Mouse (Mus musculus) limb, embryonic 11.5 days (tissue): Measurements from ENCODE around the gene Cyp24a1. TPM values are rescaled to one million over a fixed set of nuclear protein-coding genes. Genes with fewer than 3 reads are reported as not detected.
"Not testable (repeated sequence)": the region's sequence is repeated elsewhere in the genome, so short reads cannot be mapped to it uniquely, and the experiment has no call there.

ENCODE experiments used
- ATAC-seq: fragments of 200-750 bp; cut with Nextera tagmentation; 2 replicates; pipeline ENCODE4 v1.8.0; 2017; ENCODE audit warnings: low read depth; ENCODE audit not compliant: insufficient number of reproducible peaks, low FRiP score, low TSS enrichment
- DNase-seq: peaks from one replicate; pipeline ENCODE4 v3.0.0-alpha.2; 2015; ENCODE audit warnings: low spot score
- H3K27ac ChIP-seq: fragments of 300-500 bp; sonication (generic); replicated peaks from 2 replicates; pipeline ENCODE4 v1.5.1; 2014; ENCODE audit warnings: low read depth, mild to moderate bottlenecking, low read length
- H3K27me3 ChIP-seq: fragments of 300-500 bp; sonication (generic); 2 replicates; pipeline ENCODE4 v1.6.1; 2014; ENCODE audit warnings: mild to moderate bottlenecking, low read length, mixed read lengths; ENCODE audit not compliant: control insufficient read depth, insufficient read depth
- H3K36me3 ChIP-seq: fragments of 300-500 bp; sonication (generic); 2 replicates; pipeline ENCODE4 v1.6.1; 2014; ENCODE audit warnings: mild to moderate bottlenecking, low read length, moderate library complexity, mixed read lengths; ENCODE audit not compliant: control insufficient read depth, insufficient read depth
- H3K4me1 ChIP-seq: fragments of 300-500 bp; sonication (generic); 2 replicates; pipeline ENCODE4 v1.6.1; 2014; ENCODE audit warnings: low read length, mixed read lengths; ENCODE audit not compliant: control insufficient read depth, insufficient read depth
- H3K4me2 ChIP-seq: fragments of 300-500 bp; sonication (generic); 2 replicates; pipeline ENCODE4 v1.6.1; 2014; ENCODE audit warnings: low read depth, mild to moderate bottlenecking, moderate library complexity; ENCODE audit not compliant: severe bottlenecking
- H3K4me3 ChIP-seq: fragments of 300-500 bp; sonication (generic); 2 replicates; pipeline ENCODE4 v1.5.1; 2014; ENCODE audit warnings: low read depth, low read length
- H3K9ac ChIP-seq: fragments of 300-500 bp; sonication (generic); 2 replicates; pipeline ENCODE4 v1.6.1; 2014; ENCODE audit warnings: mild to moderate bottlenecking, low read length
- H3K9me3 ChIP-seq: fragments of 300-500 bp; sonication (generic); 2 replicates; pipeline ENCODE4 v1.6.1; 2016; ENCODE audit warnings: low read length; ENCODE audit not compliant: control insufficient read depth
- WGBS: fragments of 180-500 bp; shearing (Covaris S2); extraction: QIAGEN DNeasy Blood & Tissue Kit; methylation state at CpG from one replicate; pipeline ENCODE4 v1.1.7; 2014; 5-methylcytosine and 5-hydroxymethylcytosine counted together
- polyA plus RNA-seq: library from polyadenylated mRNA; unstranded; fragments of >200 nt; fragmentation: Nextera tagmentation; extraction: Ambion mirVana; gene quantifications from 2 replicates; pipeline ENCODE4 v1.2.1, GENCODE M21; 2014

The Cyp24a1 gene
- polyA plus RNA-seq, 1 experiment from 2014 or later, result not detected

DNA sequence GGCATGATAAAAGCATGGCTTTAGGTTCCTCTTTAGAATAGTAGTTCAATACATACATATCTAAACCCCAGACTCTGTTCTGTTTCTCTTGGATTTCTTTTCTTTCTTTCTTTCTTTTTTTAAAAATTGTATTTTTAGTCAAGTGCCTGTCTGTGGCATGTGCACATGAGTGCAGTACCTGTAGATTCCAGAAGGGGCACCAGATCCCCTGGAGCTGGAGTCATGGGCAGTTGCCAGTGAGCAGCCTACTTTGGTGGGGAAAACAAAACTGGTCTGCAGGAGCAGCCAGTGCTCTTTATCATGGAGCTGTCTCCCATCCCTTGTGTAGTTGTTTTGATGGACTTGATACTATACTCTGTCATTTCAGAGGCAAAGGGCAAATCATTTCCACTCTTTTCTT, 28.9 kb downstream of the Cyp24a1 start:
- H3K27me3 ChIP-seq, result no peaks in the 10 kb centered on the region
- H3K27ac ChIP-seq, result no peak overlapping the region
- DNase-seq, result peak; percentile 54

DNA sequence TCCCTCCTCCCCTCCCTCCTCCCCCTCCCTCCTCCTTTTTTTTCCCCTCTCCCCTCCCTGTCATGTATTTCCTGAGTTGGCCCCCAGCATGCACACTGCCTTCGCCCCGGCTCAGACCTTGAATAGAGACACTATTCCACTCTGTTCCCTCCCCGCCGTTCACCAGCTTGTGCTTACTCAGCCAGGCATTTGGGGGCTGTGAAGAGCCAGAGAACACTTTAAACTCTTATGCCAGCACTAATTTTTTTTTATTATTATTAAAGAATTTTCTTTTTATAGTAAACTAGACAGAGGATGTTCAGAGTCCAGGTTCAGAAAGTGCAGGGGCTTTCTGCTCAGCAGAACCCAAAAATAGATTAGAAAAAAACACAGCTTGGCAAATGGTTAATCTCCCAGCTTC, 32.1 kb downstream of the Cyp24a1 start:
- DNase-seq (no peak), ATAC-seq (no peak)
- no peaks in the 10 kb centered on the region for H3K9me3 ChIP-seq
- no peak overlapping the region for H3K27ac ChIP-seq
- H3K4me1 ChIP-seq, result no peaks in the 10 kb centered on the region; the same call in 1 of the 2 replicates
- H3K36me3 ChIP-seq, result no peaks in the 10 kb centered on the region
- no peak overlapping the region for H3K9ac ChIP-seq
- H3K4me3 ChIP-seq, result no peak overlapping the region
- 84% methylated on average over 3 of the region's 4 CpGs for WGBS
- no peaks in the 10 kb centered on the region for H3K27me3 ChIP-seq
- no peak overlapping the region for H3K4me2 ChIP-seq

More for the DNA sequence above, 28.9 kb downstream of the Cyp24a1 start:
- ATAC-seq, result no peak
- Histone ChIP-seq H3K9ac (no peak overlapping the region), H3K4me1 (peaks cover 2% of the 10 kb centered on the region; the same call in 1 of the 2 replicates), H3K4me3 (no peak overlapping the region), H3K9me3 (no peaks in the 10 kb centered on the region), H3K4me2 (no peak overlapping the region), H3K36me3 (no peaks in the 10 kb centered on the region)

DNA sequence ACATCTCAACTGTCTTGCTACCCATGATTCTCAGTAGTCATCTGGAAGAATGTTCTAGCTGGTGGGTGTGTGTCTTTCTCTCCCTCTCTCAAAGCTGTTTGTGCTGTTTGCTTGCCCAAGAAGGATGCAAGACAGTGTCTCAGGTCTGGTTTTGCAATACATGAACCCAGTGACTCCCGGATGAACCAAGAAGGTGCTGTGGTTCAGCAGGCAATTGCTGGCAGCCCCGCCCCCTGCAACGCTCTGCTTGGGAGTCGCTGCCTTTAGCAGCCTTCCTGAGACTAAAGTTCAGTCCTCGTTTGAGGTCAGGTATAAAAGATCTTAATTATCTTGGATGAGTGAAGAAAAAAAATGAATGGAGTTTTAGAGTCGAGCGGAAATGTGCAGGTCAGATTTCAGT, 35.3 kb downstream of the Cyp24a1 start:
- H3K4me3 ChIP-seq, result no peak overlapping the region
- whole genome bisulfite sequencing, result 75% methylated on average over 7 of the region's 7 CpGs
- H3K27me3 ChIP-seq, result no peaks in the 10 kb centered on the region
- H3K27ac ChIP-seq, result no peak overlapping the region
- DNase-seq (no peak), ATAC-seq (no peak)
- no peaks in the 10 kb centered on the region for H3K4me1 ChIP-seq
- H3K4me2 ChIP-seq, result no peak overlapping the region
- no peak overlapping the region for H3K9ac ChIP-seq
- no peaks in the 10 kb centered on the region for H3K36me3 ChIP-seq
- H3K9me3 ChIP-seq, result no peaks in the 10 kb centered on the region

DNA sequence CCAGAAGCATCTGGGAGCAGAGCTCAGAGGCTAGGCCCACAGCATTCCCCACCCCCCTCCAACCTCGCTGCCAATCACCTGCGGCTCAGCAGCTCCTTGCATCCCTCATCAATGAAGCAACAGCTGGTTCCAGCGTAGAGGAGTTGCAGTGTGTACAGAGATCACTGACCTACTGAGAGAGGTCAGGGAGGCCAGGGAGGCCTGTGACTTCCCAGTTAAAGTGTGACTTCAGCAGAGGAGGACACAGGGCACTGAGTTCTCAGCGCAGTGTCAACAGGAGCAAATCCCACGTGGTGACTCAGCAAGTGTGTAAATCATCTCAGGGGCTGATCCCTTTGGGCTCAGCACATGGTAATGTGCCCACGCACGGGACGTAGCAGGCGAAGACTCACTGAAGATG, 37.1 kb downstream of the Cyp24a1 start:
- H3K9ac ChIP-seq, result no peak overlapping the region
- H3K36me3 ChIP-seq, result no peaks in the 10 kb centered on the region
- H3K27me3 ChIP-seq, result no peaks in the 10 kb centered on the region
- no peak overlapping the region for H3K4me2 ChIP-seq
- 27% methylated on average over 9 of the region's 9 CpGs for WGBS
- H3K27ac ChIP-seq, result no peak overlapping the region
- ATAC-seq (no peak), DNase-seq (peak; percentile 44)
- H3K4me1 ChIP-seq, result no peaks in the 10 kb centered on the region
- no peaks in the 10 kb centered on the region for H3K9me3 ChIP-seq
- H3K4me3 ChIP-seq, result no peak overlapping the region

DNA sequence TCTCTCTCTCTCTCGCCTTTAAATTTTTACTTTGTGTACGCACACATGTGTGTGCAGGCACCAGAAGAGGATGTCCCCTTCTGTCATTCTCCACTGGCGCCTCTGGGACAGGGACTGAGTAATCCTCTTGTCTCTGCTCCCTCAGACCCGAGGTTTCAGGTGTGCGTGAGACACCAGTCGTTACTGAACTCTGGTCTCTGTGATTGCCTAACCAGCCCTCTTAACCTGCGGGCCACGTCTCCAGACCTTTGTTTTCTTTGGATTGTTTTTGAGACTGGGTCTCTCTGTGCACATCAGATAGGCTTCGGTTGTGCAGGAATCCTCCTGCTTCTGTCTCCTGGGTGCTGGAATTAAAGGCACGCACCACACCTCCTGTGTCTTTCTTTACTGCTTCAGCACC, 37.8 kb downstream of the Cyp24a1 start:
- Histone ChIP-seq H3K4me1 (no peaks in the 10 kb centered on the region), H3K9me3 (no peaks in the 10 kb centered on the region), H3K27ac (no peak overlapping the region), H3K27me3 (no peaks in the 10 kb centered on the region), H3K4me3 (no peak overlapping the region), H3K9ac (no peak overlapping the region), H3K4me2 (no peak overlapping the region), H3K36me3 (no peaks in the 10 kb centered on the region)
- ATAC-seq (no peak), DNase-seq (no peak)
- 74% methylated on average over 10 of the region's 10 CpGs for WGBS

DNA sequence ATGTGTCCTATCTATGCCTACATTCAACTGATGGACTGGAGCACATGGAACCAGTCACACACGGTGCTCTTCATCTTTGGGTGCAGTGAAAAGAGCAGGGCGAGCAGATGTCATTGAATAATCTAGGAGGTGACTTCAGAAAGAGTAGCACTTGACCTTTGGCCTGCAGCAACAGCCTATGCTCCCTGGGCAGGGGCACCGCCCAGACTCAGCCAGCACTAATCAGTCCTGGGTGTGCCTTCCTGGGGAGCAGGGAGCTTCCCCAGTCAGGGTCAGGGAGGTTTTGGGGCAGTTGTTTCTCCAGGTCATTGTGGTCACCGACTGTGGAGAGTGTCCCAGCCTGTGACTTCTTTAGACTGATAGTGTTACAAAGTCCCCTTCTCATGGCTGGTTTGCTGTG, 43.1 kb downstream of the Cyp24a1 start:
- H3K9ac ChIP-seq, ATAC-seq, H3K36me3 ChIP-seq, H3K4me1 ChIP-seq, H3K9me3 ChIP-seq, DNase-seq, H3K27me3 ChIP-seq, H3K4me2 ChIP-seq, H3K27ac ChIP-seq, H3K4me3 ChIP-seq: not testable (repeated sequence)
- WGBS, result 26% methylated on average over 3 of the region's 4 CpGs

DNA sequence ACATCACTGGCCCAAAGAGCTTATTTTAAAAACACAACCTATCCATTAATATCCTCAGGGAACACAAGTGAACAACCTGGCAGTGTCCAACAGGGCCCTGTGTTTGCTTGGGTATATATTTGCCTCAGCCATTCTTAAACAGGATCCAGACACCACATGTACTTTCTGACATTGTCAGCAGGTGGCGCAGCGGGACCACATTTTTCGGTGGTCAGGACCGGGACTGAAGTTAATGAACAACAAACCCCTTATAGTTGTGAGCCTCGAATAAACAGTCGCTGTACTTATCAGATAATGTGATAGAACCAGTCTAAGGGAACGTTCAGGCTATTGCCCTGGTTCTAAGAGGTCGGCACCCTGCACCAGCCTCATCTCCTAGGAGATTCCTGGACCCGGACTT, 46.0 kb downstream of the Cyp24a1 start:
- H3K9ac ChIP-seq, result no peak overlapping the region
- no peaks in the 10 kb centered on the region for H3K4me1 ChIP-seq
- no peaks in the 10 kb centered on the region for H3K36me3 ChIP-seq
- H3K27me3 ChIP-seq, result no peaks in the 10 kb centered on the region
- H3K4me2 ChIP-seq, result no peak overlapping the region
- H3K27ac ChIP-seq, result no peak overlapping the region
- no peak overlapping the region for H3K4me3 ChIP-seq
- H3K9me3 ChIP-seq, result no peaks in the 10 kb centered on the region
- DNase-seq (peak; percentile 97), ATAC-seq (no peak)
- WGBS, result 11% methylated on average over 9 of the region's 9 CpGs

DNA sequence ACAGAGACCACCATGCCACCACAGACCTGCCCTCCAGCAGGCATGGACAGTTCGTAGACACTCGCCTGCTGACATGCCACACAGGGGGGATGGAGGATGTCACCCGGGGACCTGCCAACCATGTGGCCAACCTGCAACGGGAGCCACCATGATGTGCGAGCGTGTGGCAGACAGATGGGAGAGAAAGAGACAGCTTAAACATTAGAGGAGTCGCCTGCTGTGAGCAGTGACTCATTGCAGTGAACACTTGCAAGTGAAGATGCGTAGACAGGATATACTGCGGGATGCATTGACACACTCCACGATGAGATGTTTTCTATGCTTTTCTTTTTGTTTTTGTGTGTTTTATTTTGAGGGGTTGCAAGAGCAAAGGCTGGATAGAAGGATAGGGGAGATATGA, 49.3 kb downstream of the Cyp24a1 start:
- 68% methylated on average over 10 of the region's 10 CpGs for WGBS
- H3K9ac ChIP-seq, result no peak overlapping the region
- H3K27ac ChIP-seq, result no peak overlapping the region
- ATAC-seq (no peak), DNase-seq (no peak)
- H3K4me1 ChIP-seq, result no peaks in the 10 kb centered on the region
- no peak overlapping the region for H3K4me3 ChIP-seq
- H3K4me2 ChIP-seq, result no peak overlapping the region
- H3K9me3 ChIP-seq, result no peaks in the 10 kb centered on the region
- no peaks in the 10 kb centered on the region for H3K36me3 ChIP-seq
- H3K27me3 ChIP-seq, result no peaks in the 10 kb centered on the region

DNA sequence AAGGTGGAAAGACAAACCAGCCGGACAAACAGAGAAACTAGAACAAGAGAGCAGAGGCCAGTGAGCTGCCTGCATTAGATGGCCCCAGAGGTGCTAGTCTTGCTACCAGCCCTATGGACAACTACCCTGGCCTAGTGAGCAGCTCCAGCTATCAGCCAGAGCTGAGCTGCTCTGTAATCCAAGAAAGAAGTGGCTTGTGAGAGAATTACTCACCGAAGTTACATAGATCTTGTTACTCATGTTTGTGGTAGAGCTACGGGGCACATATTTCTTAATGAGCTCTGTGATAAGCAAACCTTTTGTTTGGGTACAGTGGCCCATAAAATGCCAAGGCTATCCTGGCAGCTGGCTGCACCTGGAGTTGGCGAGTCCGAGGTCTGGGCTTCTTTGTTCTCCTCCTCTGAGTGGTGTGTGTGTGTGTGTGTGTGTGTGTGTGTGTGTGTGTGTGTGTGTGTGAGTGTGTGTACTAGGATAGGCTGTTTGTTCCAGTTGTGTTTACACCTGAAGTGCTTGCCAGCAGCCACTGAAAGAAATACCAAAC, 50.0 kb downstream of the Cyp24a1 start:
- ATAC-seq (no peak), DNase-seq (no peak)
- Histone ChIP-seq H3K27ac (no peak overlapping the region), H3K4me3 (no peak overlapping the region), H3K27me3 (no peaks in the 10 kb centered on the region), H3K36me3 (no peaks in the 10 kb centered on the region), H3K9me3 (no peaks in the 10 kb centered on the region), H3K4me1 (no peaks in the 10 kb centered on the region), H3K9ac (no peak overlapping the region), H3K4me2 (no peak overlapping the region)
- 78% methylated on average over 5 of the region's 5 CpGs for WGBS
